Mouse (Mus musculus): Measurements from ENCODE around the gene Wdr49.

The Wdr49 gene

DNA sequence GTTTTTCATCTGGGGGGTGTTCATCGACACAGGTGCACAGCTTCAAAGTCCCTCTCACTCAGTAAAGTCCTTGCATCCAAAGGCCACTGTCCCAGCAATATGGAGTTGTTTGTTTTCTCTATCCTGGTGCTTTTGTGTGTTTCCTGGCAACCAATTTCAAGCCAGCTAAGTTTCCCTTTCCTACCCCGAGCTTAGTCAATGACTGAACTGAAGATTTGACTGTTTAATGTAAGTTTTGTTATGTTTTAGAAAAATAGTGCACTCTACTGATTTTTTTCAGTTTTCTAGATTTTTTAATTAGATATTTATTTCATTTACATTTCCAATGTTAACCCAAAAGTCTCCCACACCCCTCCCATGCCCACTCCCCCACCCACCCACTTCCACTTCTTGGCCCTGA is at the start of gene Wdr49:
Gene Wdr49, minus strand, starts transcription at position 101 of the 400 bp plus-strand sequence.
- no peak for DNase-seq (ENCODE audit: low read depth in 1 of 2, low spot score in 2 of 2)

DNA sequence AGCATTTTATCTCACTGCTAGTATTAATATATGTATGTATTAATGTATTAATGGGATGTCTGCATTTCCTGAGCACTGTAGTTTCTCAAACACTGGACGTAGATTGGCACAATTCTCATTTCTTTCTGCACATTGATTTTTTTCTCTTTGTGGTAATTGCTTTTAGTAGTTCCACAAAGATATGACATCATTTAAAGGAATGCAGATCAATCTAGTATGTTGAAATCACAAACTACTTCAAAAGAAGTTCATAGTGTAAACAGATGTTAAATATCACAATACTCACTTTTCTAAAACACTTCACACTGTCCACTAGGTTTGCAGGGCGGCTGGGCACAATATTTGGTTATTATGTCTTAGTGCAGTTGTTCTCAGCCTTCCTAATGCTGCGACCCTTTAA is 49.1 kb upstream of the Wdr49 start:
- DNase-seq (ENCODE audit: low read depth in 1 of 2, low spot score in 2 of 2): no peak

DNA sequence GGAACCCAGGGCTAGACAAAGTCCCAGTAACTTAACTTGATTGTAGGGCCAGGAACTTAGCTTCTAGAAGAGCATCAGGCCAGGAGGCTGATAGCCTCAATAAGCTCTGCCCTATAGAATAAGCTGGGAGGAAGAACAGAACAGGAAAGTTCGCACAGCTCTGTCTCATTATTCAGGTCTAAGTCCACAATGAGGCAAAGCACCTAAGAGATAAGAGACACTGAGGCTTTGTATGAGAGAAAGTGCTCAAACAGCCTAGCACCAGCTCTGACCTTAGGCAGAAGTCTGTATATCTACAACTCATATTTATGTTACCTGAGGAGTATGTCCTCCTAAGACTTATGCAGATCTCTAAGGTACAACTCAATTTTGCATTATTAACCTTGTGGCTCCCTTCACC is 40.6 kb upstream of the Wdr49 start:
- DNase-seq (ENCODE audit: low read depth in 1 of 2, low spot score in 2 of 2): no peak

DNA sequence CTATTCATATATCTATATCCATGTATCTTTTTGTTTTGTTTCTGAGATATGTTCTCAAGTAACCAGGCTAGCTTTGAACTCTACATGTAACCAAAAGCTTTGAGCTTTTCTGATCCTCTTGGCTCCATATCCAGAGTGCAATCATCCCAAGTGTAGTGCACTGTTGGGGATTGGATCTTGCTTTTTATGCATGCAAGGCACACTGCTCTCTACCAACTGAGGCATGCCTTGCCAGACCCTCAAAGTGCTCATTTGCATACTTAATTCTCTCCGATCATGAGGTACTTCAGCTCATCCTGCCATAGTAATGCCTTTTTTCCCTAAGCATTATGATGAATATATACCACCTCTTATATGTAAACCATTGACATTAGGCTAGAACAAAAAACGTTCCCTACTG is 39.4 kb upstream of the Wdr49 start:
- DNase-seq (ENCODE audit: low read depth in 1 of 2, low spot score in 2 of 2): no peak

GRCm38 (mm10) chr3:75517631-75518250 is 35.8 kb upstream of the Wdr49 start:
- no peak for DNase-seq (ENCODE audit: low read depth in 1 of 2, low spot score in 2 of 2)

- DNase-seq (ENCODE audit: low read depth in 1 of 2, low spot score in 2 of 2): peak in 1 of 2 experiments; percentile 1
Measured at GRCm38 (mm10) chr3:75498961-75499960, 17.3 kb upstream of the Wdr49 start.

- DNase-seq (ENCODE audit: low read depth in 1 of 2, low spot score in 2 of 2): no peak
Measured at GRCm38 (mm10) chr3:75492913-75493312, 11.0 kb upstream of the Wdr49 start.

- DNase-seq (ENCODE audit: low read depth in 1 of 2, low spot score in 2 of 2): no peak
Measured at GRCm38 (mm10) chr3:75475106-75475505, 6.8 kb downstream of the Wdr49 start.

DNA sequence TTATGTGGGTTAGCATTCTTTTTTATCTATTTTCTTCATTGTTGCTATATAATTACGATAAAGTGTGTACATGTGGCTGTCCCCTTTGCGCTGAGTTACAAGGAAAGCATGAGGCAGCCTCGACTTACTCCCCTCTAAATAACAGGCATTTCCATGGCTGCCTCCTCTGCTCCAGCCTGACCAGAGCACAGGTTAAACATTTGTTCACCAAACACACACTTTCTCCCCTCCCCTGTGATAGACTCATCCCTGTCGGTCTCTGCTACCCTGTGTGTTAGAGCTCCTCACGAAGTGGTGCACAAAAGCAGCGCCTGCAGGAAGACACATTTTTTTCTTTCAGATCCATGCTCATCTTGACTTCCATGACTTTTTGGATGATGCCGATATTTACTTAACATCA is 7.3 kb downstream of the Wdr49 start:
- DNase-seq (ENCODE audit: low read depth in 1 of 2, low spot score in 2 of 2): no peak

- DNase-seq (ENCODE audit: low read depth in 1 of 2, low spot score in 2 of 2): no peak
Measured at GRCm38 (mm10) chr3:75468154-75468553, 13.8 kb downstream of the Wdr49 start.

DNA sequence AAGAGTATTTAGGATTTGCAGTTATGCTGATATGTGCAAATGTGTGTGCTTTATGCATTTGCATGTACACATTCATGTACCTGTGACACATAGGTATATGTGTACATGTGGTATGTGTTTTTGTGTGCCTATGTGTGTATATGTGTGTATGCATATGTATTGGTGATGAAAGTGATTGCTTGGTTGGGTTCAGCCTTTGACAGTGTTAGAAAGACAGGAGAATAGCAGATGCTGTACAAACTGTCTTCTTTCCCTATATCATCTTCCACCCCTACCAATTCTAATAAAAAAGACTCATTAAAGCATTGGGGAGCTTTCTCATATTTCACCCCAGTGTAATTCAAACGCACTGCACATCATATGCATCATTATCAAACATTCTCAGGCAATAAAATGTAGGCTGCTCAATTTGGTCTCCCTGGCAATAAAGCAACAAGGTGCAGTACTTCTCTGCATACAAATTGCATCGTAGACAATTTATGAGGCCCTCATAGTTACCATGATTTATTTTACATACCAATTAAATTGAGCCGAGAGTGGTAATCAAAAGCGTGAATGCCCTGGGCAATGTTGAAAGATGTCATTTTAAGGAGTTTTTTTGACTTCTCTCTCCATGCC is 51.3 kb downstream of the Wdr49 start:
- no peak for DNase-seq (ENCODE audit: low read depth in 1 of 2, low spot score in 2 of 2)

- no peak for DNase-seq (ENCODE audit: low read depth in 1 of 2, low spot score in 2 of 2)
Measured at GRCm38 (mm10) chr3:75395918-75396317, 86.0 kb downstream of the Wdr49 start.

DNA sequence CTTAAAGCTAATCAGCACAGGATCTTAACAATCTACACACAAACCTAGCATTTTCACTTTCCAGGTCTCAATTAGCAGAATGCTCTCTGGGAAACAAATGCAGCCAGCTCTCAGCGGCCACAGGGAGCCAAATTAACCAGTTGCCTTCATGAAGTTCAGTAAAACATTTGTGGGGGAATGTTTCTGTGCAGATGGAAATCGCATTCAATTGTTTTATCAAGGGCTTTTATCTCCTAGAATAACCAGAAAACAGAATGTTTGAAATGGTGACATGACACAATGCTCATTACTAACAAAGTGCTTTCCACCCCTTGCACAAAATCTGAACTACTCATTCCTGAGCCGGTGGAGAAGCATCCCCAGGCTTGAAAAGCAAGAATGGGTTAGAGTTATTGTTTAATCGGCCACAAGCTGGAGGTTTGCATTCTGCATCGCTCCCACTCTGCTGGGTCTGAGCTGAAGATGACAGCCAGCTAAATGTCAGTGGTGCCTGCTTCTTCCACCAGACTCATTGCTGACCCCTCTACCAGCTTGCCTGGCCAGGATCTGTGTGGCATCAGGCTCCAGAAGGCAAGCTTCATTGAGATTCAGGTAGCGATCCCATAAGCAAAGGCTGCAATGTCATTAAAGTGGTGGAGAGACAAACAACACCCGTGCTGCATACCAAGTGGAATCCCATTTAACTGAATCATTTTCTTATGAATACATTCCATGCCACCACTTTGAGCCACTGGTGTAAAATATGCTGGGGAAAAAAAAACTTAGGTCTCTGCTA is 86.6 kb downstream of the Wdr49 start:
- DNase-seq (ENCODE audit: low read depth in 1 of 2, low spot score in 2 of 2): no peak

GRCm38 (mm10) chr3:75394487-75394886 is 87.5 kb downstream of the Wdr49 start:
- DNase-seq (ENCODE audit: low read depth in 1 of 2, low spot score in 2 of 2): no peak

GRCm38 (mm10) chr3:75381776-75382175 is 100.2 kb downstream of the Wdr49 start:
- no peak for DNase-seq (ENCODE audit: low read depth in 1 of 2, low spot score in 2 of 2)

DNA sequence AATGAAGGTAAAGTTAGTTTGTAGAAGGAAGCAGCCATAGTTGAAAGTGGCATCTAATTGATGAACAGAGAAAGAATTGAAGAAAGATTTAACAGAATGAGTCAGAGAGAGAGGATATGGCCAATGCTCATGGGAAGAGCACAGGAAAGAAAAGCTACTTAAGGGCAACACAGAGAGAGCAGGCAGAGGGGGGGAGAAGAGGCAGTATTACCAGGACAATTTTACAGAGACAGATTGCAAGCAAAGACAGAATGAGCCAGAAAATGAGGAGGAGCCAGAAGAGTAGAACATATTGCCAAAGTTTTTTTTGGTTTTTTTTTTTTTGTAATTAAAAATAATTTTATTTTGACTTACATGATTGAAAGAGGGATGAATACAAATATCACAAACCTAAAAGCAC is 128.0 kb downstream of the Wdr49 start:
- no peak for DNase-seq (ENCODE audit: low read depth in 1 of 2, low spot score in 2 of 2)

DNA sequence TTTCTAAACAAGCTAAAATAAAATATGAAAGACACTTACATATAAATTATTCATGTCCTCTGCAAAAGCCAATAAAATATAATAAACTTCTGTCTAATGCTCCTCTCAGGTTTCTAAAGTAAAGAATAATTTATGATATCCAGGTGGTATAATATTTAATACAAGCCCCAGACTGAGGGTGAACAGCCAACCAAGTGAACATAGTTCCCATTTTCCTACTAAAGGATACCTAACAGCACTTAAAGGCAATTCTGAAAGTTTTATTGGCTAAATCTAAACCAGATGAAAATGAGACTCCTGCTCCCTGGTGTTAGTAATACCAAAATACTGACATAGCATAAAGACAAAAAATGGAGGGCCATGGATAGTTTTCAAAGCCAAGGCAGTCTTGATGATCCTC is 144.8 kb downstream of the Wdr49 start:
- no peak for DNase-seq (ENCODE audit: low read depth in 1 of 2, low spot score in 2 of 2)

- DNase-seq (ENCODE audit: low read depth in 1 of 2, low spot score in 2 of 2): no peak
Measured at GRCm38 (mm10) chr3:75320999-75321398, 161.0 kb downstream of the Wdr49 start.

DNA sequence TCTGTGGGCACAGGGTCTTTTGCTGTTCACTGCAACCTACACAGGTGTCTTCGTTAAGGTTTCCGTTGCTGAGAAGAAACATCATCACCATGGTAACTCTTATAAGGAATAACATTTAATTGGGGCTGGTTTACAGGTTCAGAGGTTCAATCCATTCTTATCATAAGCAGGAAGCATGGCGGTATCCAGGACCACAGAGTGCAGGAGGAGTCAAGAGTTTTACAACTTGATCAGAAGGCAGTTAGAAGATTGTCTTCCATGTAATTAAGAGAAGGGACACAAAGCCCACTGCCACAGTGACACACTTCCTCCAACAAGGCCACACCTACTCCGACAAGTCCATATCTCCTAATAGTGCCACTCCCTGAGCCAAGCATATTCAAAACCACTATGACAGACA is 173.1 kb downstream of the Wdr49 start:
- no peak for DNase-seq (ENCODE audit: low read depth in 1 of 2, low spot score in 2 of 2)

DNA sequence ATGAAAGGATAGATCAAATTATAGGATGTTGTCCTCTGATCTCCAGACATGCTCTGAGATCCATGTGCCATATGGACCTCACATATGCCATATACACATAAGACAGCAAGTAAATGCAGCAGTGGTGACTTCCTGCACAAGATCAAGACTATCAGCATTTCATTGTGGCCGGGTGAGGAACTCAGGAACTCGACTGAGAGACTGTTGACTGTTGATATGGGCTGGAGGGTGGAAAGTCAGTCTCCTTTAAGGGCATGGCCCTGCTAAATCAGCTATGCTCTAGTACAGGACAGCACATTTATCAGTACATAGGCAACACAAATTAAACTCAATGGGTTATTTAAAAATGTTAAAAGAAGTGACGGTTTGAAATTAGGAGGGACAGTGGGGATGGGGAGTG is 173.7 kb downstream of the Wdr49 start:
- DNase-seq (ENCODE audit: low read depth in 1 of 2, low spot score in 2 of 2): no peak

DNA sequence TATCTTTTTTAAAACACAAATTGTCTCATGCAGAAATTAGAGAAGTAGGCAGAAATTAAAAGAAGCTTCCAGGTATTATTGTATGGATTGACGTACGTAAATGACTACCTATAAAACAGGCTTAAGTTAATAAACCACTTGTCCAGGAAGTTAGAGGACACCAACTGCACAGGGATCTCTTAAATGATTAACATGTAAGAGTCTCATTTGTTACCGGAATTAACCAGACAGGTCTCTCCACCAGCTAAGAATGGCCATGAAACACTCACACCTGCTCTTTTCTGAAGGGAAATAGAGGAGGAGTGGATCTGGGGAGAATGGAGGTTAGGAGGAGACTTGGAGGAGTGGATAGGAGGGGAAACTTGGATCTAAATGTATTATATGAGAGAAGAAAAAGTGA is 176.4 kb downstream of the Wdr49 start:
- DNase-seq (ENCODE audit: low read depth in 1 of 2, low spot score in 2 of 2): no peak
